Mouse (Mus musculus) bone marrow, adult 2 months (tissue): Measurements from ENCODE around the gene Ganab. TPM values are rescaled to one million over a fixed set of nuclear protein-coding genes. Genes with fewer than 3 reads are reported as not detected.
A peak's percentile ranks its signal among the peaks of the same experiment; 100 is the strongest.
"Not testable (repeated sequence)": the region's sequence is repeated elsewhere in the genome, so short reads cannot be mapped to it uniquely, and the experiment has no call there.

ENCODE experiments used
- H3K27ac ChIP-seq: fragments of 200-500 bp; 2 replicates; pipeline ENCODE4 v1.5.1; 2012; ENCODE audit warnings: low read depth, mild to moderate bottlenecking, control low read depth, inconsistent platforms, low read length; ENCODE audit not compliant: control insufficient read depth, poor library complexity, insufficient read depth
- H3K4me1 ChIP-seq: fragments of 200-500 bp; 2 replicates; pipeline ENCODE4 v1.6.1; 2011; ENCODE audit warnings: low read length; ENCODE audit not compliant: control insufficient read depth, insufficient read depth
- H3K4me3 ChIP-seq: fragments of 200-500 bp; replicated peaks from 2 replicates; pipeline ENCODE3; 2011; ENCODE audit warnings: mild to moderate bottlenecking, low read depth, low read length, control low read depth; ENCODE audit not compliant: control insufficient read depth
- CTCF ChIP-seq: fragments of 200-500 bp; IDR thresholded peaks from 2 replicates; pipeline ENCODE4 v1.5.1; 2011; ENCODE audit warnings: low read length, control low read depth; ENCODE audit not compliant: control insufficient read depth, insufficient read depth
- POLR2A ChIP-seq: fragments of 200-500 bp; IDR thresholded peaks from 2 replicates; pipeline ENCODE4 v1.6.1; 2011; ENCODE audit warnings: low read depth, mild to moderate bottlenecking, control low read depth, low read length, borderline replicate concordance; ENCODE audit not compliant: control insufficient read depth
- WGBS: fragments of 180-500 bp; shearing (Covaris S2); methylation state at CpG from one replicate; pipeline ENCODE4 v1.1.7; 2018; 5-methylcytosine and 5-hydroxymethylcytosine counted together
- polyA plus RNA-seq: library from polyadenylated mRNA; stranded (reverse); fragments of >200 nt; gene quantifications from 2 replicates; pipeline ENCODE4 v1.2.4, GENCODE M21; 2011; ENCODE audit warnings: low replicate concordance; ENCODE audit not compliant: missing spikeins, insufficient read depth, insufficient read length

The Ganab gene
- polyA plus RNA-seq, 1 experiment, result 61.7 TPM

DNA sequence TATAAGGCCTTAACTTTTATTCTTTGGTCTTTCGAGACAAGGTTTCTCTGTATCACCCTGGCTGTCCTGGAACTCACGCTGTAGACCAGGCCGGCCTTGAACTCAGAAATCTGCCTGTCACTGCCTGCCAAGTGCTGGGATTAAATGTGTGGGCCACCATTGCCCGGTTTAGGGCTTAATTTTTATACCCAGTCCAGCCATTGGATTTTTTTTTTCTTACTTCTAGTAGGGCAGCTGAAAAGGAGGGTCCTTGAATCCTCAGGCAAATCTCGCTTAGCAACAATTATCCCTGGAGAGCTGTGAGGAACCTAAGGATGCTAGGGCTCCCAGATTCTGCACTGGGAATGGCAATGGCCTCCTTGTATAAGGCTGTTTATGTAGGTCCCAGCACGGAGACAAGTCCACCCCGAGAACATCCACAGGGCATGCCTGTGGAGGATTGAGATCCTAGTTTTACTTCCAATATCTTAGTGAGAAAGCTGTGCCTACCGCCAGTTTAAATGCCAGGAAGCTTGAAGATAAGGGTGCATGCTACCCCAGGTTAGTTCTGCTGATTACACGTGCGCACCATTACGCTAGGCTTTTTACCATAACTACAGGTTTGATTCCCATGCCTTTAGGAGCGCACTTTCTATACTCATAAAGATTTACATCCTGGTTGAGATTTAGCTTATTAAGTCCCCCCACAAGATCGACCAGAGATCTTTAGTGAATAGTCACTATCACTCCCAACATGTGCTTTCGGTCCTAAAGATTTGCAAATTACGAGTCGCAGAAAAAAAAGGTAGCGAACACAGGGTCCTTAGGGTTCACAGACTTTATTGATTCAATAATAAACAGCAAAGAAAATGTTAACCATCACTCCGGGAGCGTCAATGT lies 10.0 kb upstream of the Ganab start:
- Histone ChIP-seq H3K4me3 (peak overlapping the region; percentile 98), H3K27ac (no peak overlapping the region), H3K4me1 (peaks cover 3% of the 10 kb centered on the region; the same call in 1 of the 2 replicates)
- no peak for TF ChIP-seq POLR2A
- no peak for TF ChIP-seq CTCF
- WGBS, result 22% methylated on average over 19 of the region's 19 CpGs

DNA sequence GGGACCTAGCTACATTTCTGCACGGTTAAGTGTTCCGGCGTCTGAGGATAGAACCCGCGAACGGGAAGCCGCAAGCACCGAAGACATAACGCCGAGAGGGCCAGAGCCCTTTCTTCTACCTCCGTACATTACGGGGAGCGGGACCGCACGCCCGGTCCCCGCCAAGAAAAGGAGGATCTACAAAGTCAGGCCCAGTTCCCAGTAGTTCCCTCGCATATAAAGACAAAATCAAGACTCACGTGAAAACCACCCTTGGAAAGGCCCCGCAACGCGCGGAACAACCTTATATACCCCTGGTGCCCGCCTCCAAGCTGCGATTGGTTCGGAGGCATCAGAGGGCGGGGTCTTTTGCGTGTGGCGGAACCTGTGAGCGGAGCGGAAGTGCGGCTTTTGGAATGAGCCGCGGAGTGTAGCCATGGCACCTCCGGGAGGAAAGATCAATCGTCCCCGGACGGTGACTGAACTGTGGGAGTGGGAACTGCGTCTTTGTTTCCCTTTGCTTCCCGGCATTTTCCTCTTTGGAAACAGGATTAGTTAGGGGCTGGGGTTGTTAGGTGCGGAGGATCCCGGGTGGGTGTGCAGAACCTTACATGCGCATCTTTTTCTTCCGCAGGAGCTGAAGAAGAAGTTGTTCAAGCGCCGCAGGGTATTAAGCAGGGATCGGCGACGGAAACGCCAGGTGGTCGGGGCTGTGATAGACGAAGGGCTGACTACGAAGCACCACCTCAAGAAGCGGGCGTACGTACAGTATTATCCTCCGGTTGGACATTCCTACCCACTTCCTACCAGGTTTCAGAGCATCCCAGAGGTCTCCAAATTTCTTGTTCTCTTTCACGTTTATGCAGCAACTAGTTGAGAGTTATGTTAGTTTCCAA lies 9.1 kb upstream of the Ganab start, which contains the start of the genes 1810009A15Rik and Gm49416:
TSS of gene 1810009A15Rik (plus strand) at position 343 of the 875 bp plus-strand sequence.
TSS of gene Gm49416 (plus strand) at position 416 of the 875 bp plus-strand sequence.
- TF ChIP-seq POLR2A (peak; percentile 91), CTCF (0 out of 2 replicates have a peak, but pooled peaks have one; percentile 0)

DNA sequence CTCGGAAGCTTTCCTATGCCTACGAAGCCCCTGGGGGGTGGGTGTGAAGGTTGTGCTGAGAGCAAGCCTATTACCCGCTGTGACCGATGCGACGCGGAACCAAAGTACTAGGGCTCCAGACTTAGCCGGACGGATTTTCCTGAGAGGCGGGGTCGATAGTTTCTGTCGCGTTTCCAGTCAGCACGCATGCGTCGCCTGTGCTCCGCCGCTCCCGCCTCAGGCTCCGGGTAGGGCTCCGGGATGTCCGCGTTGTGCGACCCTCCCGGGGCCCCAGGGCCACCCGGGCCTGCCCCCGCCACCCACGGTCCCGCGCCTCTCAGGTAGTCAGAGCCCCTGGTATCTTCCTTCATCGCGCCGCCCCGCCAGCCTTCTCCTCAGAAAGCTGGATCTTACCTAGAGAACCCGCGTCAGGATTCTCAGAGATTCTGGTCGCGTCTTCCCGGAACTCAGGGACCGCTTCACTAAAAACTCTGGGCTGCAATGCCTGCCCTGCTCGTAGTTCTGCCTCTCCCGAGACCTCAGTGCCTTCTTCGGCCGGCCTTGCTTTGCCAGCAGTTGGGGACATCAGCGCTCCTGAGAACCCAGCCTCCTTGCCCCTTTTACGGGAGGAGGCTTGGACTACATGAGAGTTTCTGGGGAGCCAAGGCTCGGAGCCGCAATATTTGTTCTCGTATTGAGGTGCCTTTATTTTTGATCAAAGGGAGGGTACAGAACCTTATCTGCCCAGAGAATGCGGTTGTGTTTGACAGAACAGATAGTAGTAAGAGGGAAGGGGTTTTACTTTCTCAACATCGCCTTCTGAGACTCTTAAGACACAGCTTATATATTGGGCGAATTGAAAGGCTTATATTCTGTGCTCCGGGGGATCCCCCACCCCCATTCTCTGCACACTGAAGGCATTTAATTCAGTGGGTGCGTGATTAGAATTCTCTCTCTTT lies 4.8 kb upstream of the Ganab start, which contains the start of gene Ints5:
TSS of gene Ints5 (plus strand) at position 177 of the 938 bp plus-strand sequence.
- TF ChIP-seq POLR2A, result peak; percentile 77
- no peak for TF ChIP-seq CTCF
- peak within 1 kb of the TSS; percentile 71 for H3K4me3 ChIP-seq
- H3K27ac ChIP-seq, result peak within 1 kb of the TSS; percentile 64
- H3K4me1 ChIP-seq, result peaks cover 5% of the 10 kb centered on the region; the same call in 1 of the 2 replicates
- WGBS, result 1% methylated on average over 54 of the region's 54 CpGs

More for the DNA sequence above, 9.1 kb upstream of the Ganab start, which contains the start of the genes 1810009A15Rik and Gm49416:
- H3K27ac ChIP-seq, result peak within 1 kb of the TSS; percentile 87
- peaks cover 3% of the 10 kb centered on the region; the same call in 1 of the 2 replicates for H3K4me1 ChIP-seq
- WGBS, result under 1% methylated on average over 58 of the region's 58 CpGs
- H3K4me3 ChIP-seq, result peak within 1 kb of the TSS; percentile 98

DNA sequence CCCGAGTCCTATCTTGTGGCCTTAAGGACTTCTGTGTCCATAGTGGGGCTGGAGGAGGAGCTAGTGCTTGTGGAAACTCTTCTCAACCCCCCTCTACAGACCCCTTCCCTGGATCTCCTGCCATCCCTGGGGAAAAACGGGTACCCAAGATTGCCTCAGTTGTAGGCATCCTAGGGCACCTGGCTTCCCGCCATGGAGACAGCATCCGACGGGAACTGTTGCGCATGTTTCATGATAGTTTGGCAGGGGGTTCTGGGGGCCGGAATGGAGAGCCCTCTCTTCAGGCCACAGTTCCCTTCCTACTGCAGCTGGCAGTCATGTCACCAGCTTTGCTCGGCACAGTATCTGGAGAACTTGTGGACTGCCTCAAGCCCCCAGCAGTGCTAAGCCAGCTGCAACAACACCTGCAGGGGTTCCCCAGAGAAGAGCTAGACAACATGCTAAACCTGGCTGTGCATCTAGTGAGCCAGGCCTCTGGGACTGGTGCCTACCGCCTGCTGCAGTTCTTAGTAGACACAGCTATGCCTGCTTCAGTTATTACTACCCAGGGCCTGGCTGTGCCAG lies 2.4 kb upstream of the Ganab start:
- Histone ChIP-seq H3K27ac (no peak overlapping the region), H3K4me3 (no peak overlapping the region), H3K4me1 (peaks cover 6% of the 10 kb centered on the region; the same call in 1 of the 2 replicates)
- WGBS, result 87% methylated on average over 9 of the region's 9 CpGs
- TF ChIP-seq POLR2A (no peak), CTCF (no peak)

DNA sequence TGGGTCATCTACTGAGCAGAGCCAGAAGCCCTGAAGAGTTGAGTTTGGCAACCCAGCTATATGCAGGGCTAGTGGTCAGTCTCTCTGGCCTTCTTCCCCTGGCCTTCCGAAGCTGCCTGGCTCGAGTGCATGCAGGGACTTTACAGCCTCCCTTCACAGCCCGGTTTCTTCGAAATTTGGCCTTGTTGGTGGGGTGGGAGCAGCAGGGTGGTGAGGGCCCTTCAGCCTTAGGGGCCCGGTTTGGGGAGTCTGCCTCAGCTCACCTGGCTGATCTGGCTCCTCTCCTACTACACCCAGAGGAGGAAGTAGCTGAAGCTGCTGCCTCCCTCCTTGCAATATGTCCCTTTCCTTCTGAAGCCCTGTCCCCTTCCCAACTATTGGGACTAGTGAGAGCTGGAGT lies 1.6 kb upstream of the Ganab start:
- not testable (repeated sequence) for H3K4me1 ChIP-seq, H3K4me3 ChIP-seq
- 66% methylated on average over 5 of the region's 5 CpGs for WGBS
- H3K27ac ChIP-seq, result peak overlapping the region; percentile 75; the same call in 1 of the 2 replicates

DNA sequence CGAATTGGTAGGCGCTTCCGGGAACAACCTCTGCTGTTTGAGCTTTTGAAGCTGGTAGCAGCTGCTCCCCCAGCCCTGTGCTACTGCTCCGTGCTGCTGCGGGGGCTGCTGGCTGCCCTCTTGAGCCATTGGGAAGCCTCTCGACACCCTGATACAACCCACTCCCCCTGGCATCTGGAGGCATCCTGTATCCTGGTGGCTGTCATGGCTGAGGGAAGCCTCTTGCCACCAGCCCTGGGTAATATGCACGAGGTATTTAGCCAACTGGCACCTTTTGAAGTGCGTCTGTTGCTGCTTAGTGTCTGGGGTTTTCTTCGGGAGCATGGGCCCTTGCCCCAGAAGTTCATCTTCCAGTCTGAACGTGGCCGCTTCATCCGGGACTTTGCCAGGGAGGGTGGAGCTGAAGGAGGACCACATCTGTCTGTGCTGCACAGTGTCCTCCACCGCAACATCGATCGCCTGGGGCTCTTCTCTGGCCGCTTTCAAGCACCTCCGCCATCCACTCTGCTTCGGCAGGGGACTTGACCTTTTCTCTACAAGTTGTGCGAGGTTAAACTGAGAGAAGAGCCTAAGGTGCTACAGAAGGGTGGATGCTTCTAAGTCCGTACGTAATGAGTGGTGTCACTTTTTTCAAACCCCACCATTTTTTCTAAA lies 533 bp upstream of the Ganab start:
- not testable (repeated sequence) for H3K4me1 ChIP-seq
- Histone ChIP-seq H3K4me3 (peak overlapping the region; percentile 76), H3K27ac (peak overlapping the region; percentile 75)
- 41% methylated on average over 21 of the region's 21 CpGs for WGBS

DNA sequence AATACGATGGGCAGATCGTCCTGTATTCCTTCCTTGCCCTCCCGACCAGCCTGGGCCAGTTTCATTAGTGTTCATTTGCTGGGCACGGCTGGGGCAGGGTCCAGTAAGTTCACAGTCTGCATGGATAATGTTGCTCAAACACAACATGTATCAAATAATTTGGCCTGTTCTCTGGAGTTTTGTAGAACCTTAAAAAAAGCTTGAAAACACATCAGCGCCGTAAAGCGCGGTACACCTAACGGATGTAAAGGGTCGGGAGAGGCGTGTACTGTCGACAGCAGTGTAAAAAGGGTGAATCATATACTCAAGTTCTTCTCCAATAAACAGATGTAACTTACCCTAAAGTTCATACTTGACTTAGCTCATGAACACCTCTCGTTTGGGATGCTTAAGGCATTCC lies 705 bp downstream of the Ganab start:
- TF ChIP-seq POLR2A, result no peak
- no peak for TF ChIP-seq CTCF
- peaks cover 4% of the 10 kb centered on the region; the same call in 1 of the 2 replicates for H3K4me1 ChIP-seq
- peak overlapping the region; percentile 71 for H3K27ac ChIP-seq
- peak overlapping the region; percentile 76 for H3K4me3 ChIP-seq
- 2% methylated on average over 13 of the region's 13 CpGs for WGBS
